Mouse (Mus musculus) neural tube, embryonic 12.5 days (tissue): Measurements from ENCODE around the gene Zbtb7a. TPM values are rescaled to one million over a fixed set of nuclear protein-coding genes. Genes with fewer than 3 reads are reported as not detected.

Source experiments
- ATAC-seq: fragments of 200-750 bp; cut with Nextera tagmentation; 2 replicates; pipeline ENCODE4 v1.8.0; 2017; ENCODE audit warnings: low read depth, mild to moderate bottlenecking, moderate TSS enrichment, moderate library complexity; ENCODE audit not compliant: low FRiP score
- H3K27ac ChIP-seq: fragments of 300-500 bp; sonication (generic); 2 replicates; pipeline ENCODE4 v1.5.1; 2016
- H3K27me3 ChIP-seq: fragments of 300-500 bp; sonication (generic); replicated peaks from 2 replicates; pipeline ENCODE4 v1.6.1; 2016; ENCODE audit warnings: mild to moderate bottlenecking
- H3K36me3 ChIP-seq: fragments of 300-500 bp; sonication (generic); 2 replicates; pipeline ENCODE4 v1.6.1; 2016; ENCODE audit warnings: mild to moderate bottlenecking
- H3K4me1 ChIP-seq: fragments of 300-500 bp; sonication (generic); 2 replicates; pipeline ENCODE4 v1.6.1; 2016
- H3K4me2 ChIP-seq: fragments of 300-500 bp; sonication (generic); replicated peaks from 2 replicates; pipeline ENCODE4 v1.6.1; 2016; ENCODE audit warnings: mild to moderate bottlenecking
- H3K4me3 ChIP-seq: fragments of 300-500 bp; sonication (generic); 2 replicates; pipeline ENCODE4 v1.5.1; 2016
- H3K9ac ChIP-seq: fragments of 300-500 bp; sonication (generic); 2 replicates; pipeline ENCODE4 v1.6.1; 2016; ENCODE audit warnings: mild to moderate bottlenecking
- H3K9me3 ChIP-seq: fragments of 300-500 bp; sonication (generic); 2 replicates; pipeline ENCODE4 v1.6.1; 2016; ENCODE audit warnings: mild to moderate bottlenecking
- WGBS: fragments of 180-500 bp; shearing (Covaris S2); methylation state at CpG from one replicate; pipeline ENCODE4 v1.1.7; 2016; 5-methylcytosine and 5-hydroxymethylcytosine counted together
- microRNA-seq: library from miRNA; unstranded; fragments of <30 nt; microRNA quantifications from one replicate; pipeline ENCODE4, GENCODE M21; 2017
- polyA plus RNA-seq: library from polyadenylated mRNA; unstranded; fragments of >200 nt; fragmentation: Nextera tagmentation; extraction: Ambion mirVana; gene quantifications from 2 replicates; pipeline ENCODE4 v1.2.1, GENCODE M21; 2016

The Zbtb7a gene
- polyA plus RNA-seq, 1 experiment from 2014 or later: 15.6 TPM

GRCm38 (mm10) chr10:81197305-81197704 is 62.3 kb downstream of the Zbtb7a start:
- Histone ChIP-seq H3K27me3 (peaks cover 42% of the 10 kb centered on the region), H3K9ac (no peak overlapping the region), H3K4me3 (no peak overlapping the region), H3K9me3 (no peaks in the 10 kb centered on the region), H3K4me1 (peaks cover 13% of the 10 kb centered on the region), H3K27ac (no peak overlapping the region), H3K4me2 (no peak overlapping the region), H3K36me3 (no peaks in the 10 kb centered on the region)
- 53% methylated on average over 6 of the region's 6 CpGs for WGBS
- no peak for ATAC-seq

- H3K9ac ChIP-seq: no peak overlapping the region
- WGBS: 5% methylated on average over 9 of the region's 9 CpGs
- peaks cover 5% of the 10 kb centered on the region for H3K4me1 ChIP-seq
- peaks cover 42% of the 10 kb centered on the region for H3K27me3 ChIP-seq
- ATAC-seq: no peak
- no peaks in the 10 kb centered on the region for H3K36me3 ChIP-seq
- H3K9me3 ChIP-seq: no peaks in the 10 kb centered on the region
- H3K27ac ChIP-seq: no peak overlapping the region
- H3K4me2 ChIP-seq: no peak overlapping the region
- H3K4me3 ChIP-seq: no peak overlapping the region
Observed at GRCm38 (mm10) chr10:81198230-81198629, 63.2 kb downstream of the Zbtb7a start.

- no peak overlapping the region for H3K27ac ChIP-seq
- no peak overlapping the region for H3K9ac ChIP-seq
- 85% methylated on average over 6 of the region's 6 CpGs for WGBS
- no peaks in the 10 kb centered on the region for H3K36me3 ChIP-seq
- H3K4me3 ChIP-seq: no peak overlapping the region
- no peaks in the 10 kb centered on the region for H3K9me3 ChIP-seq
- peaks cover 39% of the 10 kb centered on the region for H3K27me3 ChIP-seq
- no peak overlapping the region for H3K4me2 ChIP-seq
- no peak for ATAC-seq
- peaks cover 2% of the 10 kb centered on the region; the same call in 1 of the 2 replicates for H3K4me1 ChIP-seq
Observed at GRCm38 (mm10) chr10:81198990-81199389, 64.0 kb downstream of the Zbtb7a start.

GRCm38 (mm10) chr10:81200141-81200540 is 65.1 kb downstream of the Zbtb7a start:
- no peak overlapping the region for H3K9ac ChIP-seq
- H3K9me3 ChIP-seq: no peaks in the 10 kb centered on the region
- H3K4me2 ChIP-seq: no peak overlapping the region
- no peak overlapping the region for H3K4me3 ChIP-seq
- 85% methylated on average over 13 of the region's 13 CpGs for WGBS
- H3K36me3 ChIP-seq: peaks cover 3% of the 10 kb centered on the region; the same call in 1 of the 2 replicates
- H3K27ac ChIP-seq: no peak overlapping the region
- H3K4me1 ChIP-seq: no peaks in the 10 kb centered on the region
- no peak for ATAC-seq
- peaks cover 28% of the 10 kb centered on the region for H3K27me3 ChIP-seq

- H3K27ac ChIP-seq: no peak overlapping the region
- 78% methylated on average over 20 of the region's 20 CpGs for WGBS
- no peaks in the 10 kb centered on the region for H3K4me1 ChIP-seq
- no peak overlapping the region for H3K4me2 ChIP-seq
- no peak overlapping the region for H3K4me3 ChIP-seq
- H3K36me3 ChIP-seq: peaks cover 5% of the 10 kb centered on the region; the same call in 1 of the 2 replicates
- H3K9me3 ChIP-seq: no peaks in the 10 kb centered on the region
- H3K27me3 ChIP-seq: peaks cover 22% of the 10 kb centered on the region
- H3K9ac ChIP-seq: no peak overlapping the region
- no peak for ATAC-seq
Observed at GRCm38 (mm10) chr10:81200605-81201287, 65.7 kb downstream of the Zbtb7a start.

- WGBS: 60% methylated on average over 13 of the region's 13 CpGs
- peaks cover 12% of the 10 kb centered on the region for H3K36me3 ChIP-seq
- H3K4me2 ChIP-seq: no peak within 1 kb of the TSS
- H3K27me3 ChIP-seq: peaks cover 9% of the 10 kb centered on the region; the same call in 1 of the 2 replicates
- no peak within 1 kb of the TSS for H3K27ac ChIP-seq
- no peaks in the 10 kb centered on the region for H3K4me1 ChIP-seq
- H3K4me3 ChIP-seq: no peak within 1 kb of the TSS
- H3K9me3 ChIP-seq: no peaks in the 10 kb centered on the region
- no peak within 1 kb of the TSS for H3K9ac ChIP-seq
- no peak for ATAC-seq
Observed at GRCm38 (mm10) chr10:81201807-81202758, 67.1 kb downstream of the Zbtb7a start, which contains the start of gene Nmrk2. TSS of gene Nmrk2 (minus strand) at chr10:81202051.

Small RNA genes lying within 50 kb of the gene (microRNA-seq; reads per million reads assigned to microRNA genes)
- not detected for gene Mir5615-1
- gene Mir5615-2: not detected

Other genes with a start within 250 kb of the Zbtb7a start
- gene Timm13, start 234.3 kb upstream of the Zbtb7a start, polyA plus RNA-seq: 282 and 323 TPM in 2 replicates
- gene Lmnb2, start 217.0 kb upstream of the Zbtb7a start, polyA plus RNA-seq: 57.1 and 61.3 TPM in 2 replicates
- gene Gadd45b, start 205.1 kb upstream of the Zbtb7a start, polyA plus RNA-seq: 7.9 and 8.0 TPM in 2 replicates
- gene Gng7, start 120.3 kb upstream of the Zbtb7a start, polyA plus RNA-seq: 11.2 and 14.0 TPM in 2 replicates
- gene Diras1, start 109.6 kb upstream of the Zbtb7a start, polyA plus RNA-seq: 16.6 and 16.8 TPM in 2 replicates
- 33.9 and 40.2 TPM in 2 replicates for gene Slc39a3, start 97.8 kb upstream of the Zbtb7a start, polyA plus RNA-seq
- gene Sgta, start 75.0 kb upstream of the Zbtb7a start, polyA plus RNA-seq: 272 and 275 TPM in 2 replicates
- 60.2 and 63.3 TPM in 2 replicates for gene Thop1, start 65.2 kb upstream of the Zbtb7a start, polyA plus RNA-seq
- 0.08 and 0.51 TPM in 2 replicates for gene Creb3l3, start 36.3 kb upstream of the Zbtb7a start, polyA plus RNA-seq
- gene Map2k2, start 29.3 kb upstream of the Zbtb7a start, polyA plus RNA-seq: 230 and 232 TPM in 2 replicates
- gene Pias4, start 32.7 kb downstream of the Zbtb7a start, polyA plus RNA-seq: 67.6 and 70.6 TPM in 2 replicates
- gene Eef2, start 41.4 kb downstream of the Zbtb7a start, polyA plus RNA-seq: 515 and 520 TPM in 2 replicates
- gene Dapk3, start 47.8 kb downstream of the Zbtb7a start, polyA plus RNA-seq: 87.7 and 88.4 TPM in 2 replicates
- gene 4930442H23Rik, start 48.6 kb downstream of the Zbtb7a start, polyA plus RNA-seq: not detected in 2 replicates
- gene Nmrk2, start 66.8 kb downstream of the Zbtb7a start, polyA plus RNA-seq: 0.14 TPM in 1 of 2 replicates, not detected in the other
- gene Atcay, start 95.6 kb downstream of the Zbtb7a start, polyA plus RNA-seq: 34.0 and 43.6 TPM in 2 replicates
- 16.0 and 18.2 TPM in 2 replicates for gene Zfr2, start 97.9 kb downstream of the Zbtb7a start, polyA plus RNA-seq
- gene Matk, start 117.7 kb downstream of the Zbtb7a start, polyA plus RNA-seq: 5.1 and 6.2 TPM in 2 replicates
- gene Mrpl54, start 131.7 kb downstream of the Zbtb7a start, polyA plus RNA-seq: 157 and 176 TPM in 2 replicates
- gene Apba3, start 131.7 kb downstream of the Zbtb7a start, polyA plus RNA-seq: 35.9 and 36.4 TPM in 2 replicates
- 3.9 and 4.6 TPM in 2 replicates for gene Tjp3, start 156.4 kb downstream of the Zbtb7a start, polyA plus RNA-seq
- gene Pip5k1c, start 157.7 kb downstream of the Zbtb7a start, polyA plus RNA-seq: 89.7 and 99.3 TPM in 2 replicates
- 54.1 and 54.9 TPM in 2 replicates for gene Cactin, start 185.9 kb downstream of the Zbtb7a start, polyA plus RNA-seq
- gene Tbxa2r, start 193.5 kb downstream of the Zbtb7a start, polyA plus RNA-seq: 3.8 and 4.7 TPM in 2 replicates
- not detected in 2 replicates for gene Gipc3, start 208.0 kb downstream of the Zbtb7a start, polyA plus RNA-seq
- 95.6 TPM in 2 replicates for gene Hmg20b, start 215.3 kb downstream of the Zbtb7a start, polyA plus RNA-seq
- 16.0 and 16.8 TPM in 2 replicates for gene Mfsd12, start 222.3 kb downstream of the Zbtb7a start, polyA plus RNA-seq
- gene 4930404N11Rik, start 230.6 kb downstream of the Zbtb7a start, polyA plus RNA-seq: 0.80 and 1.1 TPM in 2 replicates
- gene Fzr1, start 243.3 kb downstream of the Zbtb7a start, polyA plus RNA-seq: 136 and 138 TPM in 2 replicates
- gene Dohh, start 249.2 kb downstream of the Zbtb7a start, polyA plus RNA-seq: 75.6 and 77.9 TPM in 2 replicates
- gene Gm48551, start 249.2 kb downstream of the Zbtb7a start, polyA plus RNA-seq: 5.0 and 5.3 TPM in 2 replicates